Mouse (Mus musculus): ENCODE measurements around the gene Pnkd. TPM values are rescaled to one million over a fixed set of nuclear protein-coding genes. Genes with fewer than 3 reads are reported as not detected.
"Not testable (repeated sequence)": the region's sequence is repeated elsewhere in the genome, so short reads cannot be mapped to it uniquely, and the experiment has no call there.

Gene Pnkd
- polyA plus RNA-seq, 1 experiment from 2014 or later = 132 TPM

DNA sequence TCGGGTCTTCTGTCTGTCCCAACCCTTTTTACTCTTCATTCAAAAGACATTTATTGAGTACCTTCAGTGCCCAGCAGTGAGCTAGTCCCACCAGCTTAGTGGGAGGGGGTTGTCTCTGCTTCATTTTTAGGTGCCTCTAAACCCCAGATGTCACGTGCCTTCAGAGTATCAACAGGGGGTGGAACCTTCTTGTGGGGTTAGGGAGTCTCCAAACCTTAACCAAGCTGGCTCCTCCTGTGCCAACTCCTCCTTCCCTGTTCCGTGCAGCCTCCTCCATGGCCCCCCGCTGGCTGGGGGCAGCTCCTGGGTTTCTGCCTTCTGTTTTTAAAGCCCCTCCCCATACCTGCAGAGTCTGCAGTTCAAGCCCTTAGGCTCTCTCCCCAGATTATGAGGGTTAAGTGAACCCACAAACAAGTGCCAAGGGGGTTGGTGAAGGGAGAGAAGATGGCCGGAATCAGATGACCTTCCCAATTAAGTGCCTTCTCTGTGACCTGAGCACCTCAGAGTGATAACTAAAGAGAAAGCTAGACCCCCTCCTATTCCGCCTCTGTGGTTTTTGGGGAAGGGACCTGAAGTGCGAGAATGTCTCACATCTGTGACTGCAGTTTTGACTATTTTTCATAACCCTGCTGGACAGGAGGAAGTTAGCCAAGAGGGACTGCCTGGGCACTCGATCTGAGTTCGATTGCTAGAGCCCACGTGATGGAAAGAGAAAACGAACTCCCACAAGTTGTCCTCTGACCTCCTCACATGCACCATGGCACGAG lies 111.9 kb downstream of the Pnkd start:
- Histone ChIP-seq H3K36me3 (ENCODE audit: control insufficient read depth, insufficient read depth, low read length) (peaks cover 21% of the 10 kb centered on the region), H3K4me3 (ENCODE audit: low read depth, low read length) (peak overlapping the region; percentile 35), H3K4me2 (replicated peaks; ENCODE audit: low read depth, low read length) (peak overlapping the region; percentile 75; the same call in 1 of the 2 replicates), H3K4me1 (ENCODE audit: control insufficient read depth, insufficient read depth, low read length) (peaks cover 14% of the 10 kb centered on the region; the same call in 1 of the 2 replicates), H3K27ac (ENCODE audit: low read length) (peak overlapping the region; percentile 85)
- WGBS = 5% methylated on average over 11 of the region's 12 CpGs
- H3K9ac ChIP-seq (replicated peaks; ENCODE audit: low read depth, low read length); H3K9me3 ChIP-seq (ENCODE audit: control insufficient read depth, low read depth, low read length); ATAC-seq (ENCODE audit: insufficient number of reproducible peaks, insufficient read depth, low FRiP score, low read depth); H3K27me3 ChIP-seq (ENCODE audit: control insufficient read depth, insufficient read depth, low read length): not testable (repeated sequence)

DNA sequence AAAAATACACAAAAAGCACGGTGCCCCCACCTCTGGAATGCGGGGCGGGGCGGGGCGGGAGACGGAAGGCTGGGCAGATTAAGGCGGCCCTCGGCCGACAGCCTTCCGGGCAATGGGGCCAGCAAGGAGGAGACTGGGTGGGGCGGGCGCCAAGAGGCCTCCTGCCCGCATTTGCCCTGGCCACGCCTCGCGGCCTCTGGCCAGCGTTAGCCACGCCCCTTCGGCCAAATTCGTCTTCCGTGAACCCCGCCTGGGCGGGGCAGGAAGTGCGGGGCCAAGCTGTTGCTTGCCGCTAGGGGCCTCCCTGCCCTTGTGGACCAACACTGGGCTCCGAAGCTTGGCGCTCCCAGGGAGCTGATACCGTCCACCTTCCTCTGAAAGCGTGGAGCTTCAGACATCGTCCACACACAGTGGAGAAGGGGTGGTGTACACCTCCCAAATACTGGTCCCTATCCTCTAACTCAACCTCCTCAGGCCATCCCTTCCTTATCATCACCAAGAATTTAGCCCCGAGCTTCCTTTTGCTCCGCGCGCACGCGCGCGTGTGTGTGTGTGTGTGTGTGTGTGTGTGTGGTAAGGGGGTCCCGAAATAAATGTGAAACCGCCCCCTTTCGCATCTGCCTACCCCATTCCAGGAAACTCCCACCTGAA lies 112.7 kb downstream of the Pnkd start:
- Histone ChIP-seq H3K4me3 (ENCODE audit: low read depth, low read length) (peak overlapping the region; percentile 35), H3K9ac (replicated peaks; ENCODE audit: low read depth, low read length) (peak overlapping the region; percentile 45; the same call in 1 of the 2 replicates), H3K27ac (ENCODE audit: low read length) (peak overlapping the region; percentile 89), H3K9me3 (ENCODE audit: control insufficient read depth, low read depth, low read length) (no peaks in the 10 kb centered on the region), H3K4me2 (replicated peaks; ENCODE audit: low read depth, low read length) (peak overlapping the region; percentile 75), H3K36me3 (ENCODE audit: control insufficient read depth, insufficient read depth, low read length) (peaks cover 21% of the 10 kb centered on the region), H3K27me3 (ENCODE audit: control insufficient read depth, insufficient read depth, low read length) (no peaks in the 10 kb centered on the region), H3K4me1 (ENCODE audit: control insufficient read depth, insufficient read depth, low read length) (peaks cover 13% of the 10 kb centered on the region; the same call in 1 of the 2 replicates)
- WGBS = under 1% methylated on average over 41 of the region's 41 CpGs
- ATAC-seq (ENCODE audit: insufficient number of reproducible peaks, insufficient read depth, low FRiP score, low read depth) = peak; percentile 92

DNA sequence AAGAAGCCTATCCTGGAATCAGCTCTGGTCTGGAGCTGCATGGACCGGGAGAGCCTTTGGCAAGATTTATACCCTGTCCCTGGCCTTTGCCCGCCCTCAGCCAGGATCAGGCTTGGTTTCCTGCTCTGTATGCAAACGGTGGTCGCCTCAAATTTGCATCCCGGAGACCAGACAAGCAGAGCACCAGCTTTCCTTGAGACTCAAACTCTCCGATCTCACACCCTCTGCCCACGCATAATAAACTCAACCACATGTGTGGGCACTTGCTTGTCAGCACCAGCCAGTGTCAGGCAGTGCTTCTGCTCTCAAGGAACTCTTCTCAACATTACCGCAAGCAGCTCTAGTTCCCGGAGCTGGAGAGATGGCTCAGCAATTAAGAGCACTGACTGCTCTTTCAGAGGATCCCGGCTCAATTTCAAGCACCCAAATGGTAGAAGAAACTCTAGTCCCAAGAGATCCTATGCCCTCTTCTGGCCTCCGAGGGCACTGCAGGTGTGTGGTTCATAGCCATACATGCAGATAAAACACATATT lies 113.3 kb downstream of the Pnkd start:
- 4% methylated on average over 11 of the region's 11 CpGs for WGBS
- Histone ChIP-seq H3K9ac (replicated peaks; ENCODE audit: low read depth, low read length) (0 out of 2 replicates have a peak overlapping the region, but pooled peaks have one; percentile 45), H3K4me1 (ENCODE audit: control insufficient read depth, insufficient read depth, low read length) (peaks cover 7% of the 10 kb centered on the region; the same call in 1 of the 2 replicates), H3K4me3 (ENCODE audit: low read depth, low read length) (peak overlapping the region; percentile 35), H3K9me3 (ENCODE audit: control insufficient read depth, low read depth, low read length) (no peaks in the 10 kb centered on the region), H3K27me3 (ENCODE audit: control insufficient read depth, insufficient read depth, low read length) (no peaks in the 10 kb centered on the region), H3K4me2 (replicated peaks; ENCODE audit: low read depth, low read length) (peak overlapping the region; percentile 75), H3K27ac (ENCODE audit: low read length) (peak overlapping the region; percentile 89), H3K36me3 (ENCODE audit: control insufficient read depth, insufficient read depth, low read length) (peaks cover 21% of the 10 kb centered on the region)
- ATAC-seq (ENCODE audit: insufficient number of reproducible peaks, insufficient read depth, low FRiP score, low read depth) = no peak

DNA sequence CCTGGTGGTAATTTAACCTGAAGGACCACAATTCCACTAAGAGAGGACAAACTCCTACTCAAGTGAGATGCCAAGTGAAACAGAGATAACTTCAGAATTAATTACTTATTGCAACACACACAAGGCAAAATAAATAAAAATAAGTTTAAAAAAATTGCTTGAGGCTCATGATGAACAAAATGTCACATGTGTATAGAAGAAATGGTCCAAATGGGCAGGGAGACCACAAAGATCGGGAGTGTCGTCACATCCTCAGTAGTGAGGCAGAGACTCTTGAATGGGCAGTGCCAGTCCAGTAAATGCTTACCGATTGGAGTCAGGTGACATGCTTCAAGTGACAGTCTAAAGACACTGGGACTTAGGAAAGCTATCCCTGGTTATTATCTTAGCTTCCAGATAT lies 115.8 kb downstream of the Pnkd start:
- Histone ChIP-seq H3K27ac (ENCODE audit: low read length) (no peak overlapping the region), H3K9ac (replicated peaks; ENCODE audit: low read depth, low read length) (no peak overlapping the region), H3K4me2 (replicated peaks; ENCODE audit: low read depth, low read length) (no peak overlapping the region), H3K4me1 (ENCODE audit: control insufficient read depth, insufficient read depth, low read length) (no peaks in the 10 kb centered on the region), H3K36me3 (ENCODE audit: control insufficient read depth, insufficient read depth, low read length) (no peaks in the 10 kb centered on the region), H3K9me3 (ENCODE audit: control insufficient read depth, low read depth, low read length) (no peaks in the 10 kb centered on the region), H3K4me3 (ENCODE audit: low read depth, low read length) (no peak overlapping the region), H3K27me3 (ENCODE audit: control insufficient read depth, insufficient read depth, low read length) (no peaks in the 10 kb centered on the region)
- 78% methylated on average over 3 of the region's 3 CpGs for WGBS
- no peak for ATAC-seq (ENCODE audit: insufficient number of reproducible peaks, insufficient read depth, low FRiP score, low read depth)

DNA sequence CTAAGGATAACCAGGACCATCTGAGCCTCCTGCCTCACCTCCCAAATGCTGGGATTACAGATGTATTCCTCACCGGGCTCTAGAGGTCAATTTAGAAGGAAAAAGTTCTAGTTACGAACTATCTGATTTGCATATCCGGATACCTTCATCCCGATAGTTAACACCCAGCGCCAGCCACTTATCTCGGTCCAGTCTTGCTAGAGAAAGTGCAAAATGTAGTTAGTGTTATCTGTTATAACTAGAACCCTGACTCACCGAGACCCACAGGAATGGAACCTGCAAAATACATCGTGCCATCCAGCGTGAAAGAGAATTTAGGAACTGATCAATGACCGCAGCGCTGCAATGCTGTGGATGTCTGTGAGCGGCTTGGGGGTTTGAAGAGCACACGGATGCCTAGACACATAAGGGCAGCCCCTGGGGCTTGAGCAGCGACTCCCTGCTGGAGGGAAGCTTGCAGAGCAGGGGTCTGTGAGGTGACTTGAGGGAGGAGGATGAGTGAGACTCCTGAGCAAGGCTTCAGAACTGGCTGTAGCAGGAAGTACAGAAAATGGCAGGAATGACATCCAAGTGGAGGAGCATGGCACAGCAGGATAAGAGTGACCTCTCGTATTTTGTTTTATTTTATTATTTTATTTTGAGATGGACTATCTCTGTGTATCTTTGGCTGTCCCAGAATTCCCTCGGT lies 116.4 kb downstream of the Pnkd start:
- Histone ChIP-seq H3K4me2 (replicated peaks; ENCODE audit: low read depth, low read length) (no peak overlapping the region), H3K36me3 (ENCODE audit: control insufficient read depth, insufficient read depth, low read length) (no peaks in the 10 kb centered on the region), H3K4me3 (ENCODE audit: low read depth, low read length) (no peak overlapping the region), H3K9me3 (ENCODE audit: control insufficient read depth, low read depth, low read length) (no peaks in the 10 kb centered on the region), H3K27me3 (ENCODE audit: control insufficient read depth, insufficient read depth, low read length) (no peaks in the 10 kb centered on the region), H3K9ac (replicated peaks; ENCODE audit: low read depth, low read length) (no peak overlapping the region), H3K27ac (ENCODE audit: low read length) (no peak overlapping the region), H3K4me1 (ENCODE audit: control insufficient read depth, insufficient read depth, low read length) (no peaks in the 10 kb centered on the region)
- ATAC-seq (ENCODE audit: insufficient number of reproducible peaks, insufficient read depth, low FRiP score, low read depth) = no peak
- 53% methylated on average over 16 of the region's 16 CpGs for WGBS

MicroRNAs within 50 kb of the gene (microRNA counts, 519-probe panel; counts per million panel counts)
- microRNA mmu-miR-26b = 3,790 counts per million, percentile 76 among the panel's probes with 10 or more counts

Small RNA genes lying within 50 kb of the gene (microRNA-seq; reads per million reads assigned to microRNA genes)
- 44,205 reads per million, percentile 99 among the genes with 10 or more reads in this experiment for gene Mir26b

Other genes starting within 250 kb of the Pnkd start
- gene Tns1, start 160.5 kb upstream of the Pnkd start, polyA plus RNA-seq (2014; fragmentation: Nextera tagmentation; extraction: Ambion mirVana) = 35.3 and 37.9 TPM in 2 replicates
- 0.25 and 0.26 TPM in 2 replicates for gene Rufy4, start 159.4 kb upstream of the Pnkd start, polyA plus RNA-seq (2014; fragmentation: Nextera tagmentation; extraction: Ambion mirVana)
- 0.07 and 0.32 TPM in 2 replicates for gene Cxcr2, start 130.9 kb upstream of the Pnkd start, polyA plus RNA-seq (2014; fragmentation: Nextera tagmentation; extraction: Ambion mirVana)
- not detected in 2 replicates for gene Cxcr1, start 90.3 kb upstream of the Pnkd start, polyA plus RNA-seq (2014; fragmentation: Nextera tagmentation; extraction: Ambion mirVana)
- 406 and 429 TPM in 2 replicates for gene Arpc2, start 48.8 kb upstream of the Pnkd start, polyA plus RNA-seq (2014; fragmentation: Nextera tagmentation; extraction: Ambion mirVana)
- 3.5 and 4.1 TPM in 2 replicates for gene Gpbar1, start 6.4 kb upstream of the Pnkd start, polyA plus RNA-seq (2014; fragmentation: Nextera tagmentation; extraction: Ambion mirVana)
- 240 and 261 TPM in 2 replicates for gene Aamp, start 192 bp upstream of the Pnkd start, polyA plus RNA-seq (2014; fragmentation: Nextera tagmentation; extraction: Ambion mirVana)
- 50.1 and 53.9 TPM in 2 replicates for gene Tmbim1, start 20.7 kb downstream of the Pnkd start, polyA plus RNA-seq (2014; fragmentation: Nextera tagmentation; extraction: Ambion mirVana)
- 0.69 and 0.81 TPM in 2 replicates for gene Catip, start 77.2 kb downstream of the Pnkd start, polyA plus RNA-seq (2014; fragmentation: Nextera tagmentation; extraction: Ambion mirVana)
- gene Slc11a1, start 90.3 kb downstream of the Pnkd start, polyA plus RNA-seq (2014; fragmentation: Nextera tagmentation; extraction: Ambion mirVana) = 5.3 and 6.1 TPM in 2 replicates
- 88.0 and 90.7 TPM in 2 replicates for gene Ctdsp1, start 106.6 kb downstream of the Pnkd start, polyA plus RNA-seq (2014; fragmentation: Nextera tagmentation; extraction: Ambion mirVana)
- 5.9 and 7.7 TPM in 2 replicates for gene Vil1, start 124.4 kb downstream of the Pnkd start, polyA plus RNA-seq (2014; fragmentation: Nextera tagmentation; extraction: Ambion mirVana)
- gene Cnot9, start 221.1 kb downstream of the Pnkd start, polyA plus RNA-seq (2014; fragmentation: Nextera tagmentation; extraction: Ambion mirVana) = 70.3 and 72.3 TPM in 2 replicates